Mouse (Mus musculus) kidney, adult 2 months (tissue): ENCODE results near the gene Ergic1.

Experiments used
- CTCF ChIP-seq: fragments of 200-500 bp; conservative IDR thresholded peaks from 2 replicates; pipeline ENCODE4 v1.5.1; 2011; ENCODE audit warnings: low read depth, mild to moderate bottlenecking, control low read depth, low read length, moderate library complexity, mixed read lengths; ENCODE audit not compliant: insufficient read depth, insufficient read length
- POLR2A ChIP-seq: fragments of 200-500 bp; IDR thresholded peaks from one replicate; pipeline ENCODE4 v1.6.1; 2011; ENCODE audit warnings: low read depth, low read length, control low read depth

DNA sequence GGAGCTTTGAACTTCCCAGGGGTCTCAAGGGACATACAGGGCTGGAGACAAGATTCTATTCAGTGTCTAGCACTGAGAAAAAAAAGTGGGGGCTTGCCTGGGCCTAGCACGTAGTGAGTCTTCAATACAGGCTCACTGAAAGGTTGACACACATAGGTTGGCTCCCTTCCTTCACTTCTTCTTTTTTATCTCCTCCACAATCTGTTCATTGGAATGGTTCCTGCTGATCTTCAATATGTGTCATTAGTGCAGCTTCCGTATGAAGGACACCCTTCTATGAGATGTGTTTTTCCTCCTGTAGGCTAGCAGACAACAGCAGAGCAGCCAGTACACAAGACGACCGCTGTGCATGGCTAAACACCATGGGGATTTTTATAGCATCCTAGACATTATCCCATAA is 36.5 kb upstream of the Ergic1 start:
- TF ChIP-seq CTCF (no peak), POLR2A (no peak)
